Mouse (Mus musculus) limb, embryonic 11.5 days (tissue): Measurements from ENCODE around the gene Scube2. TPM values are rescaled to one million over a fixed set of nuclear protein-coding genes. Genes with fewer than 3 reads are reported as not detected.

ENCODE experiments used
- ATAC-seq: fragments of 200-750 bp; cut with Nextera tagmentation; 2 replicates; pipeline ENCODE4 v1.8.0; 2017; ENCODE audit warnings: low read depth; ENCODE audit not compliant: insufficient number of reproducible peaks, low FRiP score, low TSS enrichment
- DNase-seq: peaks from one replicate; pipeline ENCODE4 v3.0.0-alpha.2; 2015; ENCODE audit warnings: low spot score
- H3K27ac ChIP-seq: fragments of 300-500 bp; sonication (generic); replicated peaks from 2 replicates; pipeline ENCODE4 v1.5.1; 2014; ENCODE audit warnings: low read depth, mild to moderate bottlenecking, low read length
- H3K27me3 ChIP-seq: fragments of 300-500 bp; sonication (generic); 2 replicates; pipeline ENCODE4 v1.6.1; 2014; ENCODE audit warnings: mild to moderate bottlenecking, low read length, mixed read lengths; ENCODE audit not compliant: control insufficient read depth, insufficient read depth
- H3K36me3 ChIP-seq: fragments of 300-500 bp; sonication (generic); 2 replicates; pipeline ENCODE4 v1.6.1; 2014; ENCODE audit warnings: mild to moderate bottlenecking, low read length, moderate library complexity, mixed read lengths; ENCODE audit not compliant: control insufficient read depth, insufficient read depth
- H3K4me1 ChIP-seq: fragments of 300-500 bp; sonication (generic); 2 replicates; pipeline ENCODE4 v1.6.1; 2014; ENCODE audit warnings: low read length, mixed read lengths; ENCODE audit not compliant: control insufficient read depth, insufficient read depth
- H3K4me2 ChIP-seq: fragments of 300-500 bp; sonication (generic); 2 replicates; pipeline ENCODE4 v1.6.1; 2014; ENCODE audit warnings: low read depth, mild to moderate bottlenecking, moderate library complexity; ENCODE audit not compliant: severe bottlenecking
- H3K4me3 ChIP-seq: fragments of 300-500 bp; sonication (generic); 2 replicates; pipeline ENCODE4 v1.5.1; 2014; ENCODE audit warnings: low read depth, low read length
- H3K9ac ChIP-seq: fragments of 300-500 bp; sonication (generic); 2 replicates; pipeline ENCODE4 v1.6.1; 2014; ENCODE audit warnings: mild to moderate bottlenecking, low read length
- H3K9me3 ChIP-seq: fragments of 300-500 bp; sonication (generic); 2 replicates; pipeline ENCODE4 v1.6.1; 2016; ENCODE audit warnings: low read length; ENCODE audit not compliant: control insufficient read depth
- WGBS: fragments of 180-500 bp; shearing (Covaris S2); extraction: QIAGEN DNeasy Blood & Tissue Kit; methylation state at CpG from one replicate; pipeline ENCODE4 v1.1.7; 2014; 5-methylcytosine and 5-hydroxymethylcytosine counted together
- polyA plus RNA-seq: library from polyadenylated mRNA; unstranded; fragments of >200 nt; fragmentation: Nextera tagmentation; extraction: Ambion mirVana; gene quantifications from 2 replicates; pipeline ENCODE4 v1.2.1, GENCODE M21; 2014

Scube2 gene
- polyA plus RNA-seq, 1 experiment from 2014 or later, result 0.40 TPM

DNA sequence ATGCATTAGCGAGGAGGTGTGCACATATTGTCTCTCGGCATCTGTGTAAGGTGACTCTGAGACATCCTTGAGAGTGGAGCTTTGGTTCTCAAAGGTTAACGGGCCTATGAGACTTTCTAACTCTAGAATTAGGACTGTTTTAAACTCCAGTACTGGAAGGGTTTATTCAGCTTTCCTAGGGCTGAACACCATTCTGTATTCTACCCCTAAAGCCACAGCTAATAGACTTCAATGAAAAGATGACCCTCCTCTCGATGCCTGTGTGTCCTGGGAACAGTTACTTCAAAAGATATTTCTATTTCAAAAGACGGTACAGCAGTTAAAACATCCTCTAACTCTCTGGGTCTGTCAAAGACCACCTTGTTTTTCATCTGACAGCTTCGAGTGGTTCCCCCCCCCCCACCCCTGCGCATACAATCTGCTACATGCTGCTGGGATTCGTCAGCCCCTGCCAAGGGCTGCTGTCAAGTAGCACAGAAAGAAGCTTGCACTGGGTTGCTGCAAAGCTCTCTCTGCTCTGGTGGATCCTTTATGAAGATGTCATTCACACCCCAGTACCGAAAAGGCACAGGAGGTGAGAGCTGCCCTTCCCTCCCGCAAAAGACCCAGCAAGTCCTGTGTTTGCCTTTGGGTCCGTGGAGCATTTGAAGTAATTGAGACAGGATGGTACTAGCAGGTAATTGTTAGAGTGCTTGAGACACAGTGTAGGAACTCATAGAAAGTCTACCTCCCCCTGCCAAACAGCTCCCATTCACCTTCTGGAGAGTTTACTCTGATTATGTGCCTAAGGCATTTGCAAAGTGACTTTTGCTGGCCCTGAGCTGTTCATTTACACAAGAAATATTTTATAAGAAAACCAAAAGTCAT lies 16.4 kb downstream of the Scube2 start:
- 40% methylated on average over 11 of the region's 11 CpGs for WGBS
- no peak overlapping the region for H3K27ac ChIP-seq
- no peak overlapping the region for H3K4me3 ChIP-seq
- no peaks in the 10 kb centered on the region for H3K36me3 ChIP-seq
- H3K9me3 ChIP-seq, result no peaks in the 10 kb centered on the region
- no peak for ATAC-seq
- no peak overlapping the region for H3K4me2 ChIP-seq
- no peaks in the 10 kb centered on the region for H3K4me1 ChIP-seq
- H3K9ac ChIP-seq, result no peak overlapping the region
- no peak for DNase-seq
- no peaks in the 10 kb centered on the region for H3K27me3 ChIP-seq

DNA sequence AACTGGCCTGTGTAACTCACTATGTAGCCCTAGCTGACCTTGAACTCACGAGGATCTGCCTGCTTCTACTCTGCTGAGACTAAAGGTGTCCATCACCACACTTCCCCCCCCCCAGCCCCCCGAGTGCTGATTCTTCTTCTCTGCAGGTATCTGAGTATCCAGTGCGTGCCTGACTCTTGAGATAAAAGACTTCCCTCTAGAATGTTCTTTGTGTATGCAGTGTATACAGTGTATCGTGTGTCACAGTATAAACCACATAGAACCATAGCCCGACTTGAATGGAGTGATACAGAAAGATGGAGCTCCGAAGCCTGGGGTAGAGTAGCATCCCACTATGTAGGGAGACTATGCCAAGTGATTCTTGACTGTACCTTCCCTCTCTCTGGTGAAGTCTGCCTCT lies 21.4 kb downstream of the Scube2 start:
- Histone ChIP-seq H3K36me3 (no peaks in the 10 kb centered on the region), H3K4me2 (no peak overlapping the region), H3K4me3 (no peak overlapping the region), H3K9ac (no peak overlapping the region), H3K4me1 (no peaks in the 10 kb centered on the region), H3K9me3 (no peaks in the 10 kb centered on the region), H3K27ac (no peak overlapping the region), H3K27me3 (no peaks in the 10 kb centered on the region)
- ATAC-seq (no peak), DNase-seq (no peak)
- 90% methylated on average over 6 of the region's 6 CpGs for WGBS

DNA sequence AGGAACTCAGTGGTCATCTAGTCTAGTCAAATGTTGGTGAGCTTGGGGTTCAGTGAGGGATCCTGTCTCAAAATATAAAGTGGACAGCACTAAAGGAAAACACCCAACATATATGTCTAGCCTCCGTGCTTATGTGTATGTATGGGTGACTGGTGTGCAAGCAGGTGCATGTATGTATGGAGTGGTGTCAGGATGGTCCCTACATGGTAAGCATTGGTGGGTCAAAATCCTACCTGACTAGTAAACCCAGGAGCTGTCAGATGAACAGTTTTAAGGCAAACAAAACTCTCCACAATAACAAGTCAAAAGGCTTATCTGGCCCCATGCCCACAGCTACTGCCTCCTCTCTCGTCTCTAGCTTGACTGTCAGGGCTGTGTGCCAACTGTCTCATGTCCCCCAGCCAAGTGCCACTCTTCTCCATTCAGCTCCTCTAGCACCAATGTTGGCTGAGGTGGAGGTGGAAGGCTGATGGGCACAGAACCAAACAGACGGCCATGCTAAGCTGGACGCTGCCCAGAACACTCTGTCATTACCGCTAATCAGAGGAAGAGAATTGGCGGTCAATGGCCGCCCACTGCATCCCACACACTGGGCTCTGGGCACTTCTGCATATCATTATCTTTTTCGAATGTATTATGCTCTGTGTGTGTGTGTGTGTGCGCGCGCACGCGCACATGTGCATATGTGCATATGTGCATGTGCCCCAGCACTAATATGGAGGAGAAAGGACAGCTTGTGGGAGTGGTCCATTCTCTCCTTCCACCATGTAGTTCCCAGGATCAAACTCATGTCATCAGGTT lies 23.7 kb downstream of the Scube2 start:
- Histone ChIP-seq H3K27me3 (no peaks in the 10 kb centered on the region), H3K27ac (no peak overlapping the region), H3K9me3 (no peaks in the 10 kb centered on the region), H3K9ac (no peak overlapping the region), H3K4me3 (no peak overlapping the region), H3K4me1 (peaks cover 1% of the 10 kb centered on the region; the same call in 1 of the 2 replicates), H3K4me2 (no peak overlapping the region), H3K36me3 (no peaks in the 10 kb centered on the region)
- WGBS, result 90% methylated on average over 13 of the region's 13 CpGs
- ATAC-seq (no peak), DNase-seq (no peak)

DNA sequence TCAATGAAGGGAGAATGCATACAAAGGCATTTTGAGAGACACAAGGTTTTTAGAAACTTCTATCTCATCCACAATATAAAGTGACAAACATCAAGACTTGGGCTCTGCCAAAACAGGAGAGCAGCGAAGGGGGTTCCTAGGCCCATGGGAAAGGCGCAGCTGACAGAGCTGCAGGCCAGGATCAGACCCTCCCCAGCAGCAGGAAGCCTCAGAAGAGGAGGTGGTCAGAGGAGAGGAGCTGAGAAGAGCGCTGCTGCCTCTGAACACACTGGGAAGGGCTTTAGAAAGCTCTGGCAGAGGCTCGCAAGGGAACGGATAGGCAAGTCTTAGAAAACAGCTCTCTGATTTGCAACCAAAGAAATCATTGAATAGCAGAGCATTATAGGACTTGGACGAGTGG lies 24.4 kb downstream of the Scube2 start:
- DNase-seq (no peak), ATAC-seq (no peak)
- no peak overlapping the region for H3K9ac ChIP-seq
- WGBS, result 70% methylated on average over 6 of the region's 6 CpGs
- no peaks in the 10 kb centered on the region for H3K27me3 ChIP-seq
- H3K4me3 ChIP-seq, result no peak overlapping the region
- H3K4me1 ChIP-seq, result peaks cover 3% of the 10 kb centered on the region; the same call in 1 of the 2 replicates
- H3K27ac ChIP-seq, result no peak overlapping the region
- H3K36me3 ChIP-seq, result no peaks in the 10 kb centered on the region
- H3K4me2 ChIP-seq, result no peak overlapping the region
- no peaks in the 10 kb centered on the region for H3K9me3 ChIP-seq

DNA sequence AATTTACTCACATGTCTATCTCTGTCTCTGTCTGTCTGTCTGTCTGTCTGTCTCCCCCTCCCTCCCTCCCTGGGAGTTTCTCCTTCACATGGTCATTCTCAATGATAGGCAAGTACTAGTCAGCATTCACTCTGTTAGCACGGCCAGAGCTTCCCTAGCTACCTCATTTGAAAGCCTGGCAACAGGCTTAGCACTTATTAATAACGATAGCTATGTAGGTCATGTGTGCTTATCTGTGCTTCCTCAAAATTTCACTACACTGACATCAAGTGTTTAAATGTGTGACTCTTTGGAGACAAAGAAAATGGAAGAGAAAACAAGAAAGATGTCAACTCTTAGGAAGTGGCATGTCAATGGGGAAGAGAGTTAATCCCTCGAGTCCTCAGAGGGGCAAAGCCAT lies 26.9 kb downstream of the Scube2 start:
- Histone ChIP-seq H3K27me3 (no peaks in the 10 kb centered on the region), H3K36me3 (no peaks in the 10 kb centered on the region), H3K9ac (no peak overlapping the region), H3K4me2 (no peak overlapping the region), H3K4me3 (no peak overlapping the region), H3K9me3 (no peaks in the 10 kb centered on the region), H3K4me1 (peaks cover 3% of the 10 kb centered on the region; the same call in 1 of the 2 replicates), H3K27ac (no peak overlapping the region)
- ATAC-seq, result no peak
- DNase-seq, result no peak
- WGBS, result 88% methylated on average over 3 of the region's 3 CpGs

DNA sequence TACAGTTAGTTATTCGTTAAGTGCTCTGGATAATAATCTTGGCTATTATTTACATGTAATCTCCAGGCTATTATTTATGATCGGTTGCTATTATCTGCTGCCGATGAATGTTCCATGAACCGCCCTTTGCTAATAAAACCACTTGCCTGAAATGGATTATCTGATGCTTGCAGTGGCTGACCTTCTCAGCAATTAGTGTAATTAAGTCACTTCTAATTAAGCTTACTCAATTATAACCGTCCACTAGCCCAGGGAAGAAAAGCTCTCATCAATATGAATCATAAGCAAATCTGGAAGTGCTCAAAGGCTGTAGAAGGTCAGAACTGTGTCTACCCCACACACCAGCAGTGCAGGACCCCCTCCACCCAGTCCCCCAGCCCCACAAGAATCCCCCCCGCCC lies 27.8 kb downstream of the Scube2 start:
- Histone ChIP-seq H3K9me3 (no peaks in the 10 kb centered on the region), H3K4me3 (no peak overlapping the region), H3K27me3 (no peaks in the 10 kb centered on the region), H3K4me2 (no peak overlapping the region), H3K36me3 (no peaks in the 10 kb centered on the region), H3K9ac (no peak overlapping the region), H3K27ac (no peak overlapping the region), H3K4me1 (peaks cover 3% of the 10 kb centered on the region; the same call in 1 of the 2 replicates)
- DNase-seq, result no peak
- ATAC-seq, result no peak
- WGBS, result 65% methylated on average over 6 of the region's 6 CpGs

DNA sequence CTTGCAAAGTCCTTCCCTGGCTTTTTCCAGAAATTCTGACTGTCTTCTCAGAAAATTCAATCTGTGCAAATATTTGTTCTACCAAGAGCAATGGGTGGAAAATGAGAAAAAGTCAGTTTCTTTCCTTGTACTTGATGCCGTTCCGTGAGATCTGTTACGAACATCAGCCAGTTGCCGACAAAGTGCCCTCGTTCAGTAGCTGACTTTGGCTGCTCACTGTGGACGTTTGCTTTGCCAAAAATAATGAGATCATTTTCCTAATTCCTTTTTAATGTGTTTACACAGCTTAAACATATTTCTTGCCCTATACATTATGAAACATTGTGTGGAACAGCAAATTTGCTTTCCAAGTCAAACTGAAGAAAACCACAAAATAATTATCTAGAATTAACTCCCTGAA lies 30.6 kb downstream of the Scube2 start:
- Histone ChIP-seq H3K27ac (no peak overlapping the region), H3K4me3 (no peak overlapping the region), H3K4me1 (peaks cover 3% of the 10 kb centered on the region; the same call in 1 of the 2 replicates), H3K9ac (no peak overlapping the region), H3K4me2 (no peak overlapping the region), H3K27me3 (no peaks in the 10 kb centered on the region), H3K36me3 (no peaks in the 10 kb centered on the region), H3K9me3 (no peaks in the 10 kb centered on the region)
- ATAC-seq (no peak), DNase-seq (no peak)
- 80% methylated on average over 6 of the region's 6 CpGs for WGBS

DNA sequence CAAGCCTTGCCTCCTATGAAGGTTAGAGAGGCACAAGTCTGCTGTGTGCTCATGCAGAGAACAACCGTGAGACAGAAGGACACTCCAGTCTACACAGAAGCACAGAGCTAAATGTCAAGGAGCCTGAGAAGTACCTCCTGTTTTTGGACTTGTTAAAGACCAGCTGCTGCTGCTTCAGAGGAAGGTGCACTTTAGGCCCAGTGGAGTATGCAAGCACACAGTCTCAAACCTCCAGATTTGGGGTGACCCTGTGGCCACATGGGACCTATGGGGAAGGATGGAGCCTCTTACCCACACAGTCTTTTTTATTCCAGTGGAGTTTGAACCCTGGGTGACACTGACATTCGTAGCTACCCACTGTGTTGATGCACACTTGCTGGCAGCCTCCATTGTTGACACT lies 34.1 kb downstream of the Scube2 start:
- no peak for ATAC-seq
- H3K4me3 ChIP-seq, result no peak overlapping the region
- no peak overlapping the region for H3K4me2 ChIP-seq
- H3K9me3 ChIP-seq, result no peaks in the 10 kb centered on the region
- no peak overlapping the region for H3K9ac ChIP-seq
- no peaks in the 10 kb centered on the region for H3K36me3 ChIP-seq
- no peaks in the 10 kb centered on the region for H3K4me1 ChIP-seq
- H3K27ac ChIP-seq, result no peak overlapping the region
- DNase-seq, result no peak
- H3K27me3 ChIP-seq, result no peaks in the 10 kb centered on the region
- WGBS, result 84% methylated on average over 2 of the region's 2 CpGs
